Mouse (Mus musculus) R1 (cell line): Measurements from ENCODE around the gene Hnrnpab.

Experiments
- DNase-seq: peaks from one replicate; pipeline ENCODE4 v3.0.0-alpha.2; 2018; ENCODE audit warnings: low read depth, low spot score

Gene Hnrnpab

DNA sequence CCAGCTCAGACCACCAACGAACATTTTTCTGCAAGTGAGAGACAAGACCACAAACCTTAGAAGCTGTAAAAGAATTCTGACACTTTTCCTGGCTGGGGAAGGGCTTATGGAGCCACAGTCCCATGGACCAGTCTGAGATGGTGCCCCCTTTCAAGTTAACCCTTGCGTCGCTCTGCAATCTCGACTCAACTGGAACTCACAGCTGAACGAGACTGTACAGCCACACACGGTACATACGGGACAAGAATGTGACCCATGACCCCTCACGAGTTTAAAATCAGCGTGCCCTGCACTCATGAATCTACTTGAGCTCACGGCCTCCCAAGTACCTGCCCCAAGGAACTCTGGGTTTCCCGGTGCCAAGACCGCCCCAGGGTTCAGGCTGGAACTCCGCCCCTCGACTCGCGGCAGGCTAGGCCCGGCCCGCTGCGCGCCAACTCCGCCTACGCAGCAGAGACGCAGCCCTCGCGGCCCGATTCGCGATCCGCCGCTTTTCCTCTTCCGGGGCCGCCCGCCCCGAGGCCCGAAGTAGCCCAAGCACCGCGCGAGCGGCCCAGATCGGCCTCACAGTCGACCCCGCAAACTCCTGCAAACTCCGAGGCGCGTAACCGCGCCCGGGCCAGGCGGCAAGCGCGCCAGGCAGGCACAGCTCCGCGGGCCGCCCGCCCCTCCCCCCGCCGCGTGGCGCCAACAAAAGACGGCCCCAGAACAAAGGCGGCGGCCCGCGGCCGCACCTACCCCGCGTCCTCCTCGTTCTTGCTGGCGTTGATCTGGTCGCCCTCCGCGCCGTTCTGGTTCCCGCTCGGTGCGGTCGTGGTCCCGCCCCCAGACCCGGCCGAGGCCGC lies 823 bp downstream of the Hnrnpab start:
- DNase-seq = peak; percentile 84

DNA sequence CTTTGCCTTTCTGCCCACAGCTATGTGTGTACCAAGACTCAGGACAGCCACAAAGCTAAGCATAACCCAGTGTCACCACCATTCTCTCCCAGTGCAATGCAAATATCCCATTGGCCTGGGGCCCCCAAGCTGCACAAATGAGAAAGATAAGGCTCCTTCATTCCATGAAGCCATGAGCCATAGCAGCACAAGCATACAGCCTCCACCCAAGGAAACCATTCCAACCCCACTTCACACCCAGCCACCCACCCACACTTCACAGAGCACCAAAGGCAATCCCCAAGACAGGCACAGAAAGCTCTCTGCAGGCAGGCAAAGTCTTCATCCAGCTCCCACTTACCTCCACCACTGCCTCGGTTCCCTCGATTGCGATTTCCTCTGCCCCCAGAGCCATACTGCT lies 4.4 kb downstream of the Hnrnpab start:
- no peak for DNase-seq

DNA sequence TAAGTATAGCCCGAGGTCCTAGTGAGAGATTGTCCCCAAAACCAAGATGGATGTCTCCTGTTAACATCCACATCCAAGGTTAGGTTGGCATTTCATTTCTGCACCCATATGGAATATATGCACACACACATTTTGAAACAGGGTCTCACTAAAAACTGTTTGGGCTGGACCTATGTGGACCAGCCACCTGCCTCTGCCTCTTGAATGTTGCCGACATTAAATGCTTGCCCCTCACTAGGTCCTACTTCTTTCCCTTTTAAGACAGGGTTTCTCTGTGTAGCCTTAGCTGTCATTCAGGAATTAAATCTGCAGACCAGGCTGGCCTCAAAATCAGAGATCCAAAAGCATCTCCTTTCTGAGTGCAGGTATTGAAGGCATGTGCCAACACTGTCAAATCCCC lies 9.1 kb downstream of the Hnrnpab start:
- DNase-seq = no peak

DNA sequence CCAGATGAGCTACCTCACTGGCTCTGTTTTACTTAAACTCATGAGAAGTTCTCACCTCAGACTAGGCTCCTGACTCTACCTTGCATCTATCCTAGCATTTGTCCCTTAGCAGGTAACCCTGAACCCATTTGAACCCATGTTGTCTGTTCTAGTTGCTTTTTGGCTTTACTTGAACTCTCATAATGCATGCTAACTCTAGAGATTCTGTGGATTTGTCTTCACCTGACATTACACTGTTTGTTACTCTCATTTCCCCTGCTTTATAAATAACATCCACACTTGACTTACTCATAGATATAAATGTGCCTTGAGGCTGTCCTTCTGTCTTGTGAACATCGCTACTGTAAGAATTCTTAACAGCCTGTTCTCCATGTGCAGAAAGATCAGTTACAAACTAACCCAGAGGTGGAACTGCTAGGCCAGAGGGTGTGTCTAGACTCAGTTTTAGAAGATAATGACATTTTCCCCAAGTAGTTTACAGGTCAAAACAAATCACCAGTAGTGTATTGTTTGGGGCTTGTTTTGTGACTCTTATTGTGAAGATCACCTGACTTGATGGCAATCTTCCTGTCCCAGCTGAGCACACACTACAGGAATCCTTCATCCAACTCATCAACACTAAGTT lies 11.1 kb downstream of the Hnrnpab start:
- DNase-seq = no peak

DNA sequence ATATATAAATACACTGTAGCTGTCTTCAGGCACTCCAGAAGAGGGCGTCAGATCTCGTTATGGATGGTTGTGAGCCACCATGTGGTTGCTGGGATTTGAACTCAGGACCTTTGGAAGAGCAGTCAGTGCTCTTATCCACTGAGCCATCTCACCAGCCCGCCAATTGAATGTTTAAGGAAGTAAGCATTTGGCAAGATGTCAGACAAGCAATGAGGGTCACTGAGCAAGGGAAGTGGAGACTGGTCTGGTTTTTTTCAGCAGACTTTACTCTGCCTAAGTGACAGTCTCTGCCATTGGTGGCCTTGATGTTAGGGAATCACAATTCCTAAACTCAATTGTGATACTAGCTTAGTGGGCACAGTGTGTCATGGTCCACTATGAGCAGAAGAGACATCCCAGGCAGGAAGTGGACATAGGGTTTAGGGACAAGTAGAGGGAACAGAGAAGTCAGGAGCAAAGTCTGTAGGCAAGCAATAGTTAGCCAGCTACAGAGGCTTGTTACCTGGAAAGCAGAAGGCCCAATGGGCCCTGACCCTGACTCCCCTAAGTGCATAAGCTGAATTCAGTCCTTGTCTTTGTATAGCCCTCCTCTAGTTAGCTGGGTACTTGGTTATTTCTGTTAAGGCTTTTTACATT lies 11.8 kb downstream of the Hnrnpab start:
- no peak for DNase-seq

DNA sequence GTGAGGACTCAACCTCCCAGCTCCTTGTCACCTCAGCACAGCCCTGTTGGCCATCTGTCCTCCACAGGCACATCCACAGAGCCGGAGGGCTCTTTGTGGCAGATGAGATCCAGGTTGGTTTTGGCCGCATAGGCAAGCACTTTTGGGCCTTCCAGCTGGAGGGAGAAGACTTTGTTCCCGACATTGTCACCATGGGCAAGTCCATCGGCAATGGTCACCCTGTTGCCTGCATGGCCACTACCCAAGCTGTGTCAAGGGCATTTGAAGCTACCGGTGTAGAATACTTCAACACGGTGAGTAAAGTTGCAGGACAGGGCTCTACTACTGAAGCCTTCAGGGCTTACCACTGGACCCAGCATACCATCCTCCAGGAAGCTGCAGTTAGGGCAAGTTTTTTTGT lies 12.8 kb downstream of the Hnrnpab start:
- no peak for DNase-seq

DNA sequence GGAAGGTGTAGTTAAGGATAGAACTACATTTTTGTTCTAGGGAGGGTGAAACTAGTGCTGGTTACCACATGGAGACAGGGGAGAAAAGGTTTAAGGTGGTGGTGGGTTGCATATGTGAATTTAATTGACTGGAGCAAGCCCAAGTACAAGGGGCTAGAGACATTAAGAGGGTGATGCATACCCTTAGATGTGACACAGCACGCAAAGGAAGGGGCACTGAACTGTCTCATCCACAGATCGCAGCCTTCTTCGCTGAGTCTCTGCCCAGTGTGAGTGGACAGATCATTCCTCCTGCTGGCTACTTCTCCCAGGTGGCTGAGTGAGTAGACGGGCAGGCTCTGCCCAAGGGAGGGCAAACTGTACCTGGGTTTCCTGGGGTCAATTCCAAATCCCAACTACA lies 13.3 kb downstream of the Hnrnpab start:
- DNase-seq = no peak

DNA sequence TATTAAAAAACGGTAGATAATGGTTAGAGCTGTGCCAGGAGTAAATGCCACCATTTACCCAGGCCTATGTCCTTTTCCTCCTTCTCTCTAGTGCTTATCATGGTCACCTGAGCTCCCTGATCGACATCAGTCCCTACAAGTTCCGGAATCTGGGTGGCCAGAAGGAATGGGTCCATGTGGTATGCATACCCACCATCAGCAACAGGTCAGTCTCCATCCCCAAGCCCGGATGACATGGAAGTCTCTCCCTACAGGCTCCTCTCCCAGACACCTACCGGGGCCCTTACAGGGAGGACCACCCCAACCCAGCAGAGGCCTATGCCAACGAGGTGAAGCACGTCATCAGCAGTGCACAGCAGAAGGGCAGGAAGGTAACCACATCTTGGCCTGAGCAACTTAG lies 14.7 kb downstream of the Hnrnpab start:
- DNase-seq = no peak

DNA sequence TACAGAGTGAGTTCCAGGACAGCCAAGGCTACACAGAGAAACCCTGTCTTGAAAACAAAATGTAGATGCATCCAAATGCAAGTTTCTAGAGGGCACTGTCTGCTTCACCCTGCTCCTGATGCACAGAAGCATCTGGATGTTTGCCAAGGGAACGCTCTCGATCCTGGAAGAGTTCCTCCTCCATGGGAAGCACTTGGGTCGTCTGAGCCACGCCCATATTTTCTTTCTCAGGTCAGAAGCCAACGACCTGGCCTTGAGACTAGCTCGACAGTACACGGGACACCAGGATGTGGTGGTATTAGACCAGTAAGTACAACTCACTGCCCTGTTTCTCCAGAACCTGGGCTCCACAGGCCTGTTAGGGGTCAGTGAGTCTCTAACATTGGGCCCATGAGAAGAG lies 15.5 kb downstream of the Hnrnpab start:
- peak; percentile 65 for DNase-seq

DNA sequence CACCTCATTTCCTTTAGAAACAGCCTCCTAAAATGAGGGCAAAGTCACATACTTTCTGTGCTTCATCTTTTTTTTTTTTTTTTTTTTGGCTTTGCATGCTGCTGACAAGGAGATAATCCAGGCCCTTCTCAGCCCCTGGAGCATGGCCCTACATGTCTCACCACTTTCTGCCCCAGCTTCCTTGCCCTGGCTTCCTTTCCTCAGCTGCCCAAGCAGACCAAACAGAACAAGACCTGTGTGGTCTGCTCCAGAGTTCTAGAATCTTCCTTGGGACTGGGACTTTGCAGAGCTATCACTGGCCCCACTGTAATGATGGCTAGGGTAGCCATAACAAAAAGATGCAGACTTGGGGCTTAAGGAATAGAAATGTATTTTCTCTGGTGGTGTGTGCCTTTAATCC lies 16.6 kb downstream of the Hnrnpab start:
- no peak for DNase-seq

DNA sequence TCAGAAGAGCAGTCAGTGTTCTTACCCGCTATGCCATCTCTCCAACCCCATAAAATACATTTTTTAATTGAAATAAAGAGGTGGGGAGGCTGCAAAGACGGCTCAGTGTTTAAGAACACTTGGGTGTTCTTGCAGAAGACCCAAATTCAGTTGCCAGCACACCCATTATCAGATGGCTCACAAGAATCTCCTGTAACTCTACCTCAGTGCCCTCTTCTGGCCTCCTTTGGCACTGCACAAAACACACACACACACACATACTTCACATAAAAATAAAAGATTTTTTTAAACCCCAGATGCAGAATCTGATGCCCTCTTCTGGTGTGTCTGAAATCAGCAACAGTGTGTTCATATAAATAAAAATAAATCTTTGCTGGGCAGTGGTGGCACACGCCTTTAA lies 17.8 kb downstream of the Hnrnpab start:
- peak; percentile 62 for DNase-seq

DNA sequence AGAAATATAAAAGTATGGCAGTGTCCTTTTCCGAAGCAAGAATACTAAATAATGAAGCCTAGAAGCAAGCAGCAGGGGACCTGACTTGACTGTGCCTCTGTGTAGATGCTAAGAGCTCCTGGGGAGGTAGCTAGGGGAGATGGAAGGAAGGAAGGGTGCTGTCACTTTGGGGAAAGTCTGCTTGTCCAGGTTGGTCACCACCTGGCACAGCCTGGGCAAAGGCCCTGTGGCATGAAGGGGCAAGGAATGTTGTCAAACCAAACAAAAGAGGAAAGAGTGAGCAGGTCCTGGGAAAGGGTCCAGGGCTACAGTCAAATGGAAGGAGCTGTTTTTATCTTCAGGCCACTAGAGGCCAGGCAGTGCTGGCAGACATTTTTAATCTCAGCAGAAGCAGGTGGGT lies 19.6 kb downstream of the Hnrnpab start:
- no peak for DNase-seq

DNA sequence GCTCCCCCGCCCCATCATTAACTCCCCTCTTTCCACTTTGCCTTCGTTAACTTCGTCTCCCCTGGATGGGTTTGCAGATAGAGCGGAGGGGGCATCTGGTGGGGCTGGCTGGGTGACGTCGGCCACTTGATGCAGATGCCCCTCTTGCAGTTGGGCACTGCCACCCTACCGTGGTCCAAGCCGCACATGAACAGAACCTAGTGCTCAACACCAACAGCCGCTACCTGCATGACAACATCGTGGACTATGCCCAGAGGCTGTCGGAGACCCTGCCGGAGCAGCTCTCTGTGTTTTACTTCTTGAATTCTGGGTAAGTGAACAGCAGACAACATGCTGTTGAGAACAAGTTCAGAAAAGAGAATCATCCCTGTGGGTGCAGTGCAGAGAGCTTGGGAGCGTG lies 20.2 kb downstream of the Hnrnpab start:
- no peak for DNase-seq

DNA sequence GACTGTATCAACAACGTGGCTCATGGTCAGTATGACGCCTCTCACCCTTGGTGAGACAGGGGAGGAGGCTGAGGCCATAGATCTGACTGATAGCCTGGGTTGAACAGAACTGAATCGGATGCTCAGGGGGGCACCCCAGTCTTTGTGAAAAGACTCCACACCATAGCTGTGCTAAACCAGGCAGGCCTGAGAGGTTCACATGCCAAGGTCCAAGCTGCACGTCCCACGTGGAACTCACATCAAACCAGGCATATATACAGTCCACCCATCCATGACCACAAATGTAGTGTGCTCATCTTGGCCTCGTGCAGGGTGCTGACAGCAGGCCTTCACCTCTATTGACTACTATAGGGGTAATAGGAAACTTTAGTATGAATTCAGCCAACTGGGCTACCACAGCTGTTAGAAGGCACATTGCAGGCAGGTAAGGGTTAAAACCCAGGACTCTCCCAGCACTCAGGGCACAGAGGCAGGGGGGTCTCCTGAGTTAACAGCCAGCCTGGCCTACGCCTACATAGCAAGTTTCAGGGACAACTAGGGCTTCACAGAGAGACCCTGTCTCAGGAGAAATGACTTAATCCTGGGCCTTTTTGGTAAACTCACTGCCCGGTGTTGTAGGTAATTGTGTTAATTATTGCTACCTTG lies 20.9 kb downstream of the Hnrnpab start:
- no peak for DNase-seq

DNA sequence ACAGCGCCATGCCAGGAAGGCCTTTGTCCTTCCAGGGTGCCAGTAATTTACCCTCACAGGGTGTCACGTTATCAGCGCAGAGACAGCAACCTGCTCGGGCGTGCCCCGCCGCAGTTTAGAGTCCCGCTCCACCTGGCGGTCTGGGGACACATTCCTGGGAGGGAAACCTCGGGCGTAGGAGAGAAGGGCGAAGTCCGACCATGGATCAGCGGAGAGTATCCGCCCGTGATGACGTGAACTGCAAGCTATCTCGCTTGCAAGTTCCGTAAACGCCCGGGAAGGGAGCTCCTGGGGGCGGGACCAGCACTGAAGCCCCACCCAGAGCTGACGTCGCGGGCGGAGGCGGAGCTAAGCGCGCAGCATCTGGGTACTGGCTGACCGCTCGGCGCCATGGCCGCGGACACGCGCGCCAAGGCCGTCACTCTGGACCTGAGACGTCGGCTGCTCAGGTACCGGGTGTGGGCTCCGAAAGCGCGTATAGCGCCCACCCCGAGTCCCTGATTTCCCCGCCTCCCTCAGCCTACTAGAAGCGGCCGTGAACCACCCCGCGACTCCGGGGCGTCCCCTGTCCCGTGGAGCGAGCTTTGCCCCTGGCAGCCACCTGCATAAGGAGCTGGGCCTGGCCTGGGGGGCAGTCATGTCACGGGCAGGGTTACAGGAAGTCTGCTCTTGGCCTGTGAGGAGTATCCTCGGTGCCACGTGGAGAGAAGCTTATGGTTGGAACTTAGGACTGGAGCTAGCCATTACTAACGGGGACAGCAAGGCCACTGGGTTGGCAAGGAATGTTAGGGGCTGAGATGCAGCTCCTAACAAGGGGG lies 22.0 kb downstream of the Hnrnpab start, which contains the start of gene Phykpl:
Phykpl (plus strand) TSS at position 327 of the 818 bp plus-strand sequence.
- DNase-seq = peak; percentile 96

DNA sequence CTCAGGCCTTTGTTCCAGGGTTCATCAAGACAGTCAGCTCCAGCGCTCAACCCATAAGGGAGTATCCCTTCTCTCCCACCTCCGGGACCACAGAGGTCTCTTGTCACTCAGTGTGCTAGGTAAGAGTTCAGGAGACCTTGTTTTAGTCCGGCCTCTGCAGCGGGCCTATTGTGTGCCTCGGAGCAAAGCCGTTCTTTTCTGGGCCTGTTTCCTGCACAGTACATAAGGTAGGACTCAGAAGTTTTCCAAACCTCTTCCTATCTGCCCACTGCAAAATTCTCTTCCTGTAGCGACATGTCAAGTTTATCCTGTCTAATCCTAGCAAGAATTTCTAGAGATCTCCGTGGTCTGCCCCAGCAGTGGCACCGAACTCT lies 22.6 kb downstream of the Hnrnpab start:
- DNase-seq = no peak

DNA sequence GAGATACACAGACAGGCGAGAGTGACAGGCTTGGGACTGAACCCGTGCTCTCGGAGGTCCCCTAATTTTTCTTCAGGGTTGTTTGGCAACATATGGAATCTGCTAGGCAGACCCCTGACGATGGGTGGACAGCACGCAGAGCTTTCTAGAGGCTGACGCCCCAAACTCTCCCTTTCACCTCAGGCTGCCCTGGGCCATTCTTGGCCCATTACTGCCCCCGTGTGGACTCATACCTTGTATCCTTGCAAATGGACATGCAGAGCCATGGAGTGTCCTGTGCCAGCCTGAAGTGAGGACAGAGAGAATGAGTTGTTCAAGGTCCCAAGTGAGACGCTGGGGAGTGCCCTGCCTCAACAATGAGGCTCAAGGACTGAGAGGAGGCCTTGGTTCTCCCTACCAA lies 23.9 kb downstream of the Hnrnpab start:
- peak; percentile 71 for DNase-seq

DNA sequence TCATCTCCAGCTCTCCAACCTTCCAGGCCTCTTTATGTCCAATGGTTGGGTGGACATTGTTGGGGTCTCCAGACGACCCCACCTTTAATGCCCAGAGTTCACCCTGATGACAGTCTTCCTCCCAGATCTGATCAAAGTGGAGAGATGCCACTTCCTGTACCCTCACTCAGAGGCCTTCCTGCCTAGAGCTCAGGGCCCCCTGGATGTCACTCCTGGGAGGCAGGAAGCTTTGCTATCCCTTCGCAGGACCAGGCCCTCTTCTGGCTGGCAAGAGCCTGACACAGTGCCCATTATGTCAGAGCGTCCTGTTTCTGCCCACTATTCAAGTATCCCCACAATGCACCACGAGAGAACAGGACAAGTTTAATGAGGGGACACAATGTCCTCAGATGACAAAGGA lies 27.6 kb downstream of the Hnrnpab start:
- DNase-seq = no peak

DNA sequence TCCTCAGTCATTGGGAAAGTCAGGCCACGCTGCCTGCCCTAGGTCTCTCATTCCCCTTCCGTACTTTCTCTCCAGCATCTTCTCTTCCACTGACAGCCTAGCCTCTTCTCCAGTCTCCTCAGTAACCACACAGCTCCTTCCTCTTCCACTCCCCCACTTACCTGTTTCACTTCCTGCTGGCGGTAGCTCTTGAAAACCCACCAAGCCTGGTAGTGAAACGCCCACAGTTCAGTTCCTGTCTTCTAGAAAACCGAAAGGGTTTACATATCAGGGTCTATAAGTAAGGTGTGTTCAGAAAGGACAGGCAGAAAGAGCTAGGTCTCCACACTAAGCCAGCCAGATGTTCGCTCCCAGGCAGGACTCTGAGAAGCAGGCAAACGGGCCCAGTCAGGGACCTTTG lies 29.1 kb downstream of the Hnrnpab start:
- DNase-seq = no peak

DNA sequence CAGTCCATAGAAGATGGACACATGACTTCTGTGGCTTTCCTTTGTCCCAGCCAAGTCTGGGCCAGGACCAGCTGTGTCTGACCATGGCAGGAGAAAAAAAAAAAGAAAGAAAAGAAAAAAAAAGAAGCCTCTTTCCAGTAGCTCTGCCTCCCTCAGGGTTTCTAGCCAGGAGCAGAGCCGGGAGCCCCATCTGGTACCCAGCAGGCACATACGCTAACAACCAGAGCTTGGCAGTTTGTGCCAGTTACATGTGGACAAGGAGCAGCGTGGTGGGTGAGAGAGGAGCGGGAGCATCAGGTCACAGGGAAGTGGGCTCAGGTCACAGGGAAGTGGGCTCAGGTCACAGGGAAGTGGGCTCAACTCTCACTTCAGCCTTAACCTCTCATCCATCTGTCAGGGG lies 30.2 kb downstream of the Hnrnpab start:
- DNase-seq = no peak

DNA sequence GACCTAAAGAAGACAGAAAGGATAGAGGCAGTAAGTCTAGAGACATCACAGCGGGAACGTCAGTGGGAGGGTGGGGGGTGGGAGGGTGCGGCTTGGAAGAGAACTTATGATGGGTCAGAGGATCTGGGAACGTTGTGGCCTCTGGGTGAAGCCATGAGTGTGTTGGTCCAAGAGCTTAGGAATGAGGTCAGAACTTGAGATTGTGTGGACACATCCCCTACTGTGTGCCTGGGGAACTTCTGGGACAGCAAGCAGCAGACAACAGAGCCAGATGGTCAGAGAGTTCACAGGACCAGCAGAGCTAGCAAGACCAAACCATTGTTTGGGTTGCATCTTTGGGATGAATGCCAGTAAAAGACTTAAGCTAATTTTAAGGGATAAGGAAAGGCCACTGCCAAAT lies 37.8 kb downstream of the Hnrnpab start:
- DNase-seq = no peak

DNA sequence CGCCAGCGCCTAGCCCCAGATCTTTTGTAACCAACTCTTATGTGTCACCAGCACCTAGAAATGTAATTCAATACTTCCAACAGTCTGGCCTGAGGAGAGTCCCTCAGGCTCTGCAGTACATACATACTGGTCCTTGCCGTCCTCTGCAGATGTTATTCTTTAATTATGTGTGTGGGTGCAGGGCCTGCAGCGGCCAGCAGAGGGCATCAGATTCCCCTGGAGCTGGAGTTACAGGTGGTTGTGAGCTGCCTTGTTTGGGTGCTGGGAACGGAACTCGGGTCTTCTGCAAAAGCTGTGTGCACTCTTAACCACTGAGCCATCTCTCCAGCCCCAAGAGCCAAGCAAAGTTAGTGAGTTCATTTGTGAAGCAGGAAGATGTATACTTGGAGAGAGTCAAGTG lies 40.7 kb downstream of the Hnrnpab start:
- DNase-seq = peak; percentile 59
